Mouse (Mus musculus) G1E (cell line): ENCODE results near the gene Gtf2h5.

Experiments
- CTCF ChIP-seq: IDR thresholded peaks from 2 replicates; pipeline ENCODE4 v1.5.1; 2012; ENCODE audit warnings: low read depth, low read length, inconsistent platforms, mixed read lengths
- GATA1 ChIP-seq: IDR thresholded peaks from 2 replicates; pipeline ENCODE4 v1.6.1; 2012; ENCODE audit warnings: borderline replicate concordance, low read length, inconsistent platforms, mixed read lengths
- GATA2 ChIP-seq: IDR thresholded peaks from 2 replicates; pipeline ENCODE4 v1.6.1; 2012; ENCODE audit warnings: low read depth, low read length, inconsistent platforms, borderline replicate concordance
- POLR2AphosphoS5 ChIP-seq: IDR thresholded peaks from 2 replicates; pipeline ENCODE4 v1.6.1; 2012; ENCODE audit warnings: low read depth, low read length, inconsistent platforms; ENCODE audit not compliant: insufficient replicate concordance
- TAL1 ChIP-seq: conservative IDR thresholded peaks from 2 replicates; pipeline ENCODE4 v1.6.1; 2012; ENCODE audit warnings: low read depth, low read length, inconsistent platforms, mixed read lengths

GRCm38 (mm10) chr17:6054934-6055355, 24.6 kb upstream of the Gtf2h5 start:
- TF ChIP-seq CTCF (no peak; the same call in 1 of the 2 replicates), GATA1 (no peak), POLR2AphosphoS5 (no peak), TAL1 (no peak), GATA2 (no peak)
